Mouse (Mus musculus) stomach, postnatal 0 days (tissue): ENCODE measurements around the gene Fam170b. TPM values are rescaled to one million over a fixed set of nuclear protein-coding genes. Genes with fewer than 3 reads are reported as not detected.

Experiments
- ATAC-seq: fragments of 200-750 bp; cut with Nextera tagmentation; 2 replicates; pipeline ENCODE4 v1.8.0; 2017; ENCODE audit not compliant: low FRiP score, low TSS enrichment
- DNase-seq: peaks from one replicate; pipeline ENCODE4 v3.0.0-alpha.2; 2016; ENCODE audit warnings: low spot score
- H3K27ac ChIP-seq: fragments of 300-500 bp; sonication (generic); replicated peaks from 2 replicates; pipeline ENCODE4 v1.5.1; 2014; ENCODE audit warnings: mild to moderate bottlenecking, control low read depth
- H3K27me3 ChIP-seq: fragments of 300-500 bp; sonication (generic); 2 replicates; pipeline ENCODE4 v1.6.1; 2014; ENCODE audit warnings: low read length; ENCODE audit not compliant: control insufficient read depth, insufficient read depth
- H3K36me3 ChIP-seq: fragments of 300-500 bp; sonication (generic); 2 replicates; pipeline ENCODE4 v1.6.1; 2014; ENCODE audit warnings: low read length, mixed read lengths; ENCODE audit not compliant: control insufficient read depth, insufficient read depth
- H3K4me1 ChIP-seq: fragments of 300-500 bp; sonication (generic); replicated peaks from 2 replicates; pipeline ENCODE4 v1.6.1; 2014; ENCODE audit warnings: antibody characterized with exemption; ENCODE audit not compliant: control insufficient read depth, insufficient read depth
- H3K4me2 ChIP-seq: fragments of 300-500 bp; sonication (generic); replicated peaks from 2 replicates; pipeline ENCODE4 v1.6.1; 2014; ENCODE audit warnings: low read depth, mild to moderate bottlenecking, control low read depth, moderate library complexity
- H3K4me3 ChIP-seq: fragments of 300-500 bp; sonication (generic); 2 replicates; pipeline ENCODE4 v1.5.1; 2014; ENCODE audit warnings: low read depth, low read length, control low read depth
- H3K9ac ChIP-seq: fragments of 300-500 bp; sonication (generic); 2 replicates; pipeline ENCODE4 v1.6.1; 2014; ENCODE audit warnings: mild to moderate bottlenecking, low read length, control low read depth, mixed read lengths
- H3K9me3 ChIP-seq: fragments of 300-500 bp; sonication (generic); 2 replicates; pipeline ENCODE4 v1.6.1; 2016; ENCODE audit warnings: low read length; ENCODE audit not compliant: control insufficient read depth
- CTCF ChIP-seq: IDR thresholded peaks from 2 replicates; pipeline ENCODE4 v1.5.1; 2016; ENCODE audit warnings: antibody characterized with exemption, low read depth, mild to moderate bottlenecking, moderate library complexity
- EP300 ChIP-seq: optimal IDR thresholded peaks from 2 replicates; pipeline ENCODE3; 2016; ENCODE audit warnings: antibody characterized with exemption
- WGBS: fragments of 180-500 bp; shearing (Covaris S2); extraction: QIAGEN DNeasy Blood & Tissue Kit; methylation state at CpG from one replicate; pipeline ENCODE4 v1.1.7; 2014; 5-methylcytosine and 5-hydroxymethylcytosine counted together
- polyA plus RNA-seq: library from polyadenylated mRNA; unstranded; fragments of >200 nt; fragmentation: Nextera tagmentation; extraction: Ambion mirVana; gene quantifications from 2 replicates; pipeline ENCODE4 v1.2.1, GENCODE M21; 2015

The Fam170b gene
- polyA plus RNA-seq, 1 experiment from 2014 or later, result not detected

DNA sequence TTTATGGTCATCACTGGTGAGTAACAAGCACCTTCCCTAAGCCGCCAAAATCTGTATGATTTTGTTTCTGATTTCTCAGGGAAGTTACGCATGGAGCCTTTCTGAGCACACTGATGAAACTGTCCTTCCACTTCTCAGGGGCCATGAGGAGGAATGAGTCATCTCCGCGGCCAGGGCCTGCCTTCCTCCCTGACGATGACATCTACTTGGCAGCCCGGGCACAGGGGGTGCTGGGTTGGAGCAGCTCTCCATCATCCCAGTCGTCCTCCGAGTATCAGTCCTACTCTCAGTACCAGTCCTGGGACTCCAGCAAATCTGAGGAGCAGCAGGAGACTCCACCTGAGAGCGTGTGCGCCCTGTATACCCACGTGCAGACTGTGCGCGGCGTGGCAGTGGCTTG is 1.4 kb downstream of the Fam170b start:
- 81% methylated on average over 14 of the region's 14 CpGs for WGBS
- ATAC-seq, result no peak

DNA sequence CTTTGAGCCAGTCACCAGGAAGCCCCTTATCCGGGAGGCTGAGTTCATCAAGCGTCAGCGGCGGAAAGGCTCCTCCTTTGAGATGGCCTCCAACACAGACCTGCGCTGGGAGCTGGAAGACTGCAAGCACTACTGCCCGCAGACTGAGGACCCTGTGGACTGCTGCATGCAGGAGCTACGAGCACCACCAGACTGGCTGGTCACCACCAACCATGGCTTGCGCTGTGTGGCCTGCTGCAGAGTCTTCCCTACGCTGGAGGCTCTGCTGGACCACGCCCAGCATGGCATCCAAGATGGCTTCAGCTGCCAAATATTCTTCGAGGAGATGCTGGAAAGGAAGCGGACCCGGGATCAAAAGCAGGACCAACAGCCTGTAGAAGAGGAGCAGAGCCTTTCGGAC is 1.8 kb downstream of the Fam170b start:
- no peaks in the 10 kb centered on the region for H3K9me3 ChIP-seq
- no peaks in the 10 kb centered on the region for H3K4me1 ChIP-seq
- no peaks in the 10 kb centered on the region for H3K27me3 ChIP-seq
- TF ChIP-seq CTCF (no peak), EP300 (no peak)
- no peak for ATAC-seq
- no peaks in the 10 kb centered on the region for H3K36me3 ChIP-seq
- no peak overlapping the region for H3K4me3 ChIP-seq
- no peak overlapping the region for H3K4me2 ChIP-seq
- H3K9ac ChIP-seq, result no peak overlapping the region
- no peak for DNase-seq
- WGBS, result 82% methylated on average over 14 of the region's 14 CpGs
- H3K27ac ChIP-seq, result no peak overlapping the region

More for the DNA sequence above, 1.4 kb downstream of the Fam170b start:
- H3K4me2 ChIP-seq, result no peak overlapping the region
- H3K4me3 ChIP-seq, result no peak overlapping the region
- H3K4me1 ChIP-seq, result no peaks in the 10 kb centered on the region
- no peak for TF ChIP-seq CTCF
- TF ChIP-seq EP300, result no peak
- H3K9me3 ChIP-seq, result no peaks in the 10 kb centered on the region
- no peak overlapping the region for H3K9ac ChIP-seq
- no peaks in the 10 kb centered on the region for H3K27me3 ChIP-seq
- no peaks in the 10 kb centered on the region for H3K36me3 ChIP-seq
- no peak for DNase-seq
- no peak overlapping the region for H3K27ac ChIP-seq

DNA sequence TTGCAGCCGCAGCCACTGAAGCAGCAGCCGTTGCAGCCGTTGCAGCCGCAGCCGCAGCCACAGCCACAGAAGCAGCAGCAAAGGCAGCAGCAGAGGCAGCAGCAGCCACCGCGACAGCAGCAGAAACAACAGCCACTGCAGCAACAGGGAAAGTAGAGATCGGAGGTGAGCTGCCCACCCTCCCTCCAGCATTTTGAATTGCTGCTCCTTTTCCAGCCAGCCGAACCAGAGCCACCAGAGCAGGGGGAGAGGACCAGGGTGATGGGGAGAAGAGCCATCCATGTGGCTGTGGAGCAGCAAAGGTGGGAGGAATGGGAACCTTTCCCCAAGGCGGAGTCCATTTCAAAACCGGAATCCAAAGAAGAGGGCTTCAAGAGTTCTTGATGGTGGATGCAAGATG is 2.4 kb downstream of the Fam170b start:
- WGBS, result 90% methylated on average over 11 of the region's 11 CpGs
- no peaks in the 10 kb centered on the region for H3K9me3 ChIP-seq
- no peak for DNase-seq

DNA sequence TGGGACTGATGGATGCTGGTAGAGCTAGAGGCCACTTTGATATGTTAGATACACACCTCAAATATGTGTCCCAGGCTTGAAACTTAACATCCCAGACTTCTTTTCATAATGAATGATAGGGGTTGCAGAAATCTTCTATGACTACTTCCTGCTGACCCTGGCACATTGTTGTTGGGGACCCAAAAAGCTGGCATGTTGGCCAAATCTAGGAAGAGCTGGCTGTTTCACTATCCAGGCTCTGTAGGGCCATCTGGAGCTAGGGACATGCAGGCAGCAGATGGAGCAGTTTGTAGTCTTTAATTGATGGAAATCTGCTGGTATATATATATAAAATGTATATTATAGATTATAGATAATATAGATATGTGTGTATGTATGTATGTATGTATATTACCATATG is 8.3 kb downstream of the Fam170b start:
- Histone ChIP-seq H3K9me3 (no peaks in the 10 kb centered on the region), H3K9ac (no peak overlapping the region), H3K4me2 (no peak overlapping the region), H3K4me3 (no peak overlapping the region), H3K36me3 (no peaks in the 10 kb centered on the region), H3K27ac (no peak overlapping the region), H3K27me3 (no peaks in the 10 kb centered on the region), H3K4me1 (no peaks in the 10 kb centered on the region)
- TF ChIP-seq EP300 (no peak), CTCF (no peak)
- DNase-seq (no peak), ATAC-seq (no peak)

More for the DNA sequence above, 2.4 kb downstream of the Fam170b start:
- TF ChIP-seq CTCF (no peak), EP300 (no peak)
- no peak overlapping the region for H3K27ac ChIP-seq
- H3K36me3 ChIP-seq, result no peaks in the 10 kb centered on the region
- H3K4me1 ChIP-seq, result no peaks in the 10 kb centered on the region
- no peaks in the 10 kb centered on the region for H3K27me3 ChIP-seq
- H3K4me2 ChIP-seq, result no peak overlapping the region
- no peak overlapping the region for H3K9ac ChIP-seq
- H3K4me3 ChIP-seq, result no peak overlapping the region
- ATAC-seq, result no peak

DNA sequence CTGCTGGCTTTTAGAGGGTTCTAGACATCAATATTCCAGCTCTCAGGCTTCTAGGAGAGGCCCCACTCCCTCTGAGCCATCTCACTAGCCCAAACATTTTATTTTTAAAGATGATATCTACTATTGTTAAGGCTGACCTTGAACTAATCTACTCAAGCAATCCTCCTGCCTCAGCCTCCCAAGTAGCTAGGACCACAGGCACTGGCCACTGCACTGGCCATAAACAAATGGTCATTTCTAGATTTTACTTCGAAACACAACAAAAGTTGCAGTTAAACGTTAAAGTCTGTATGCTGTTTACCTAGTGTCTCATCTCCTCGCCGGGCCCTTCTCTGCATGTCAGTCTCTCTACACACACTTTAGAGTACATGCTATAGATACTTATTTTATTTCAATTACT is 20.3 kb downstream of the Fam170b start:
- 81% methylated on average over 4 of the region's 4 CpGs for WGBS
- ATAC-seq (no peak), DNase-seq (no peak)
- Histone ChIP-seq H3K36me3 (no peaks in the 10 kb centered on the region), H3K9me3 (no peaks in the 10 kb centered on the region), H3K27me3 (no peaks in the 10 kb centered on the region), H3K4me1 (no peaks in the 10 kb centered on the region), H3K4me2 (no peak overlapping the region), H3K27ac (no peak overlapping the region), H3K9ac (no peak overlapping the region), H3K4me3 (no peak overlapping the region)
- TF ChIP-seq CTCF (no peak), EP300 (no peak)

DNA sequence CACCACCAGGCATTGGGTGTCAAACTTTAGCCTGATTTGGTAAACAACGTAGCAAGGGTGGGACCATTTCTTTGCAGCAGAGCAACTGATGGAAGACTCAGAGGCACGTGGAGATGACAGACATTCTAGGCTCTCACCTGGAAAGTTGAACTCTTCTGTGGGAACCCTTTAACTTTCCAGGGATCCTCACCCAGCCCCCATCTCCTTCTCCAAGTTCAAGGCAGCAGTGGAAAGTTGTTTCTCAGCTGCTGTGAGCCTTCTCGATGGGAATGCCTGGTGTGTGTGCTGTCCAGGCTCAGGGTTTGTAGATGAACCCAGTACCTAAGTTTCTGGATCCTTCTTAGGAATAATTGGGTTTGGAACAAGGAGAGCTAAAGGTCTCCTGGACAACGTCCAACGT is 22.5 kb downstream of the Fam170b start:
- Histone ChIP-seq H3K27me3 (no peaks in the 10 kb centered on the region), H3K4me3 (peak overlapping the region; percentile 57), H3K36me3 (no peaks in the 10 kb centered on the region), H3K9me3 (no peaks in the 10 kb centered on the region), H3K4me2 (peak overlapping the region; percentile 64), H3K9ac (no peak overlapping the region), H3K27ac (peak overlapping the region; percentile 40; the same call in 1 of the 2 replicates), H3K4me1 (peaks cover 2% of the 10 kb centered on the region; the same call in 1 of the 2 replicates)
- no peak for ATAC-seq
- 27% methylated on average over 5 of the region's 5 CpGs for WGBS
- no peak for DNase-seq
- TF ChIP-seq EP300 (no peak), CTCF (no peak)
